Comparison of ENCODE assay signal across 11 mouse cellular contexts in genomic region chr3:101517547-101517946, GRCm38 (mm10).
DNase-seq lines count a peak whose midpoint lies in the region; ATAC-seq and TF ChIP-seq lines count a peak whose summit lies in the region.
"Had no signal": no experiment of that assay in that cellular context is flagged by ENCODE, and none has a peak within 500 bp of the region (broad histone marks: within the 10 kb centered on the region; RNA-seq: fewer than 3 reads in every experiment).

No protein-coding gene starts in this region.

- 65% methylated on average over 6 of the region's 6 CpGs for WGBS in kidney, postnatal 0 days
- WGBS in intestine, embryonic 16.5 days = 78% methylated on average over 6 of the region's 6 CpGs
- WGBS in liver, postnatal 0 days (ENCODE audit: insufficient replicate concordance) = 70% methylated on average over 6 of the region's 6 CpGs
- 90% methylated on average over 6 of the region's 6 CpGs for WGBS in cerebellum, adult 2 months

- peaks cover 39% of the 10 kb centered on the region for H3K4me1 ChIP-seq in kidney, postnatal 0 days (replicated peaks; ENCODE audit: insufficient read depth, low read length)
- peaks cover 11% of the 10 kb centered on the region for H3K4me1 ChIP-seq in ES-Bruce4 (ENCODE audit: control insufficient read depth, insufficient read depth, low read length)
- H3K4me1 ChIP-seq in intestine, embryonic 16.5 days (ENCODE audit: control insufficient read depth, insufficient read depth, low read length) = peaks cover 54% of the 10 kb centered on the region
- peaks cover 38% of the 10 kb centered on the region for H3K4me1 ChIP-seq in liver, postnatal 0 days (ENCODE audit: insufficient read depth)
- H3K4me1 ChIP-seq in cerebellum, adult 2 months (ENCODE audit: control insufficient read depth, insufficient read depth, low read length) = peaks cover 6% of the 10 kb centered on the region; the same call in 1 of the 2 replicates

- H3K4me3 ChIP-seq in kidney, postnatal 0 days (replicated peaks; ENCODE audit: low read depth, low read length) = no peak overlapping the region
- H3K4me3 ChIP-seq in ES-Bruce4 (ENCODE audit: low read depth, low read length) = no peak overlapping the region
- no peak overlapping the region for H3K4me3 ChIP-seq in intestine, embryonic 16.5 days (ENCODE audit: low read length)
- H3K4me3 ChIP-seq in liver, postnatal 0 days (ENCODE audit: low read depth, low read length) = no peak overlapping the region
- no peak overlapping the region for H3K4me3 ChIP-seq in cerebellum, adult 2 months (replicated peaks; ENCODE audit: insufficient read depth, low read depth, low read length)
- H3K4me3 ChIP-seq: embryonic facial prominence, embryonic 13.5 days had no signal

- no peak for DNase-seq in kidney, postnatal 0 days (ENCODE audit: low spot score)
- DNase-seq in kidney, postnatal 4 days = no peak
- DNase-seq in liver, postnatal 0 days = no peak
- no peak for DNase-seq in cerebellum, adult 2 months
- DNase-seq in Muller cell, postnatal 12 days (ENCODE audit: inconsistent ontology term) = no peak
- DNase-seq: cerebellum, postnatal 36 days; spleen, adult 18-20 months had no signal

- no peak overlapping the region for H3K4me2 ChIP-seq in kidney, postnatal 0 days (ENCODE audit: low read length)
- no peak overlapping the region for H3K4me2 ChIP-seq in intestine, embryonic 16.5 days (ENCODE audit: low read depth, low read length)
- peak overlapping the region; percentile 32; the same call in 1 of the 2 replicates for H3K4me2 ChIP-seq in liver, postnatal 0 days (ENCODE audit: low read depth, low read length)
- H3K4me2 ChIP-seq: embryonic facial prominence, embryonic 13.5 days; hindbrain, embryonic 14.5 days had no signal

- TF ChIP-seq CTCF in kidney, postnatal 0 days (IDR thresholded peaks at IDR 0.05; ENCODE audit: low read depth) = no peak
- TF ChIP-seq CTCF in ES-Bruce4 (IDR thresholded peaks at IDR 0.05; ENCODE audit: low read depth, low read length) = no peak
- no peak for TF ChIP-seq CTCF in liver, postnatal 0 days (IDR thresholded peaks at IDR 0.05; ENCODE audit: low read depth)
- TF ChIP-seq CTCF in cerebellum, adult 2 months (IDR thresholded peaks at IDR 0.05; ENCODE audit: borderline replicate concordance, insufficient read depth, low read depth, low read length) = no peak

- no peak for TF ChIP-seq POLR2A in ES-Bruce4 (IDR thresholded peaks at IDR 0.05; ENCODE audit: insufficient read depth, low read length)
- no peak for TF ChIP-seq POLR2A in cerebellum, adult 2 months (IDR thresholded peaks at IDR 0.05; ENCODE audit: borderline replicate concordance, insufficient read depth, low read length)

- no peak for ATAC-seq in kidney, postnatal 0 days (replicated peaks; ENCODE audit: low FRiP score, low read depth)
- no peak for ATAC-seq in intestine, embryonic 16.5 days
- ATAC-seq in liver, postnatal 0 days = no peak

- H3K27ac ChIP-seq in kidney, postnatal 0 days = peak overlapping the region; percentile 92
- H3K27ac ChIP-seq in ES-Bruce4 (ENCODE audit: insufficient read depth, low read length) = peak overlapping the region; percentile 31; the same call in 1 of the 2 replicates
- peak overlapping the region; percentile 98 for H3K27ac ChIP-seq in intestine, embryonic 16.5 days (ENCODE audit: low read length)
- H3K27ac ChIP-seq in liver, postnatal 0 days (ENCODE audit: low read depth) = peak overlapping the region; percentile 92
- H3K27ac ChIP-seq in cerebellum, adult 2 months (ENCODE audit: insufficient read depth, low read length) = no peak overlapping the region
- H3K27ac ChIP-seq: hindbrain, embryonic 14.5 days had no signal

- no peak overlapping the region for H3K9ac ChIP-seq in kidney, postnatal 0 days (ENCODE audit: low read depth, low read length)
- no peak overlapping the region for H3K9ac ChIP-seq in ES-Bruce4 (ENCODE audit: low read depth, poor library complexity, severe bottlenecking)
- H3K9ac ChIP-seq in intestine, embryonic 16.5 days (ENCODE audit: low read depth, low read length) = 0 out of 2 replicates have a peak overlapping the region, but pooled peaks have one; percentile 63
- no peak overlapping the region for H3K9ac ChIP-seq in liver, postnatal 0 days (replicated peaks)
- H3K9ac ChIP-seq: embryonic facial prominence, embryonic 13.5 days; hindbrain, embryonic 14.5 days had no signal

- H3K9me3 ChIP-seq in kidney, postnatal 0 days (replicated peaks; ENCODE audit: low read length) = no peaks in the 10 kb centered on the region
- no peaks in the 10 kb centered on the region for H3K9me3 ChIP-seq in ES-Bruce4 (replicated peaks; ENCODE audit: control insufficient read depth, insufficient read depth, low read length, poor library complexity, severe bottlenecking)
- H3K9me3 ChIP-seq in intestine, embryonic 16.5 days (ENCODE audit: control insufficient read depth, low read length) = no peaks in the 10 kb centered on the region
- H3K9me3 ChIP-seq in liver, postnatal 0 days (ENCODE audit: low read length) = no peaks in the 10 kb centered on the region
- H3K9me3 ChIP-seq: embryonic facial prominence, embryonic 13.5 days had no signal

- H3K27me3 ChIP-seq in kidney, postnatal 0 days (ENCODE audit: insufficient read depth, low read length) = no peaks in the 10 kb centered on the region
- H3K27me3 ChIP-seq in ES-Bruce4 (ENCODE audit: control insufficient read depth, insufficient read depth, low read length, poor library complexity, severe bottlenecking) = no peaks in the 10 kb centered on the region
- H3K27me3 ChIP-seq in intestine, embryonic 16.5 days (replicated peaks; ENCODE audit: control insufficient read depth, insufficient read depth, low read length) = no peaks in the 10 kb centered on the region
- no peaks in the 10 kb centered on the region for H3K27me3 ChIP-seq in liver, postnatal 0 days (ENCODE audit: insufficient read depth, low read length)
- no peaks in the 10 kb centered on the region for H3K27me3 ChIP-seq in cerebellum, adult 2 months (ENCODE audit: control insufficient read depth, insufficient read depth, low read length)
- H3K27me3 ChIP-seq: embryonic facial prominence, embryonic 13.5 days had no signal

- H3K36me3 ChIP-seq in kidney, postnatal 0 days (ENCODE audit: insufficient read depth, low read length) = no peaks in the 10 kb centered on the region
- H3K36me3 ChIP-seq in ES-Bruce4 (ENCODE audit: control insufficient read depth, insufficient read depth, low read length, poor library complexity, severe bottlenecking) = no peaks in the 10 kb centered on the region
- no peaks in the 10 kb centered on the region for H3K36me3 ChIP-seq in intestine, embryonic 16.5 days (ENCODE audit: control insufficient read depth, insufficient read depth, low read length)
- H3K36me3 ChIP-seq in liver, postnatal 0 days (replicated peaks; ENCODE audit: insufficient read depth, low read length) = no peaks in the 10 kb centered on the region
- H3K36me3 ChIP-seq: embryonic facial prominence, embryonic 13.5 days had no signal

- TF ChIP-seq EP300 in ES-Bruce4 (IDR thresholded peaks at IDR 0.05; ENCODE audit: insufficient read depth, low read depth, low read length) = no peak
- no peak for TF ChIP-seq EP300 in liver, postnatal 0 days (IDR thresholded peaks at IDR 0.05; ENCODE audit: low read depth)
